Mouse (Mus musculus) myocyte (in vitro differentiated cells): Measurements from ENCODE around the gene Usp2. TPM values are rescaled to one million over a fixed set of nuclear protein-coding genes. Genes with fewer than 3 reads are reported as not detected.

Experiments used
- H3K27me3 ChIP-seq: one replicate; pipeline ENCODE4 v1.6.1; 2011; ENCODE audit not compliant: control insufficient read depth, insufficient read depth, insufficient read length
- H3K36me3 ChIP-seq: one replicate; pipeline ENCODE4 v1.6.1; 2011; ENCODE audit not compliant: control insufficient read depth, insufficient read depth
- H3K4me2 ChIP-seq: one replicate; pipeline ENCODE4 v1.6.1; 2011; ENCODE audit warnings: low read depth, control low read depth
- H3K4me3 ChIP-seq: one replicate; pipeline ENCODE4 v1.5.1; 2011; ENCODE audit warnings: mild to moderate bottlenecking, control low read depth, moderate library complexity
- H3K79me2 ChIP-seq: one replicate; pipeline ENCODE4 v1.6.1; 2011; ENCODE audit not compliant: control insufficient read depth, insufficient read depth
- H3ac ChIP-seq: one replicate; pipeline ENCODE4 v1.6.1; 2011; ENCODE audit not compliant: control insufficient read depth, insufficient read length
- CEBPB ChIP-seq: IDR thresholded peaks from 2 replicates; pipeline ENCODE4 v1.6.1; 2011; ENCODE audit warnings: mild to moderate bottlenecking, moderate library complexity; ENCODE audit not compliant: poor library complexity, insufficient read depth, severe bottlenecking
- E2F4 ChIP-seq: IDR thresholded peaks from one replicate; pipeline ENCODE4 v1.6.1; 2011; ENCODE audit warnings: mild to moderate bottlenecking, control low read depth, moderate library complexity; ENCODE audit not compliant: insufficient read depth
- MAX ChIP-seq: IDR thresholded peaks from one replicate; pipeline ENCODE4 v1.6.1; 2011; ENCODE audit warnings: low read depth, mild to moderate bottlenecking, control low read depth
- MYOD1 ChIP-seq, 3 experiments: IDR thresholded peaks; one replicate each; pipeline ENCODE4 v1.6.1; 2011; ENCODE audit warnings: control low read depth in 2 of 3, low read depth in 2 of 3, mild to moderate bottlenecking in 2 of 3, moderate library complexity in 1 of 3; ENCODE audit not compliant: insufficient read length in 2 of 3, control insufficient read depth in 1 of 3
- MYOG ChIP-seq, 3 experiments: IDR thresholded peaks; one replicate each; pipeline ENCODE4 v1.6.1; 2011; ENCODE audit warnings: control low read depth in 2 of 3, low read depth in 2 of 3, mild to moderate bottlenecking in 2 of 3; ENCODE audit not compliant: insufficient read length in 2 of 3, control insufficient read depth in 1 of 3, insufficient read depth in 1 of 3
- POLR2A ChIP-seq: IDR thresholded peaks from one replicate; pipeline ENCODE4 v1.6.1; 2011; ENCODE audit warnings: low read depth, mild to moderate bottlenecking, control low read depth, moderate library complexity; ENCODE audit not compliant: insufficient read length
- POLR2AphosphoS2 ChIP-seq: IDR thresholded peaks from one replicate; pipeline ENCODE4 v1.6.1; 2011; ENCODE audit warnings: low read depth, control low read depth; ENCODE audit not compliant: insufficient read length
- REST ChIP-seq: IDR thresholded peaks from one replicate; pipeline ENCODE4 v1.6.1; 2011; ENCODE audit warnings: mild to moderate bottlenecking, control low read depth, moderate library complexity; ENCODE audit not compliant: insufficient read depth, insufficient read length
- SRF ChIP-seq: IDR thresholded peaks from one replicate; pipeline ENCODE4 v1.6.1; 2011; ENCODE audit warnings: low read depth; ENCODE audit not compliant: control insufficient read depth, insufficient read length
- TCF12 ChIP-seq: IDR thresholded peaks from one replicate; pipeline ENCODE4 v1.6.1; 2011; ENCODE audit warnings: mild to moderate bottlenecking, control low read depth; ENCODE audit not compliant: poor library complexity, insufficient read depth, severe bottlenecking
- TCF3 ChIP-seq: IDR thresholded peaks from one replicate; pipeline ENCODE4 v1.6.1; 2011; ENCODE audit warnings: low read depth, control low read depth; ENCODE audit not compliant: insufficient read length
- USF1 ChIP-seq: IDR thresholded peaks from one replicate; pipeline ENCODE4 v1.6.1; 2011; ENCODE audit warnings: low read depth, mild to moderate bottlenecking, control low read depth, moderate library complexity
- polyA plus RNA-seq: library from polyadenylated mRNA; unstranded; fragments of >200 nt; fragmentation: generic; extraction: Trizol; gene quantifications from one replicate; pipeline ENCODE4 v1.2.1, GENCODE M21; 2012; ENCODE audit warnings: missing spikeins

The Usp2 gene
- polyA plus RNA-seq = 17.0 TPM

- no peaks in the 10 kb centered on the region for H3K27me3 ChIP-seq
- H3K4me3 ChIP-seq = peak within 1 kb of the TSS; percentile 27
- H3K79me2 ChIP-seq = no peaks in the 10 kb centered on the region
- H3K36me3 ChIP-seq = no peaks in the 10 kb centered on the region
- TF ChIP-seq USF1 = peak; percentile 89
- no peak for TF ChIP-seq E2F4
- no peak for TF ChIP-seq TCF3
- peak; percentile 80 for TF ChIP-seq POLR2A
- peak; percentile 94 for TF ChIP-seq MAX
- TF ChIP-seq POLR2AphosphoS2 = peak; percentile 63
- peak in 1 of 3 experiments; percentile 10 for TF ChIP-seq MYOD1 (IDR thresholded peaks at IDR 0.05; ENCODE audit: control insufficient read depth in 1 of 3, insufficient read length in 2 of 3, low read depth in 2 of 3)
- TF ChIP-seq REST = no peak
- TF ChIP-seq CEBPB = peak; percentile 55; the same call in 1 of the 2 replicates
- no peak for TF ChIP-seq SRF
- no peak for TF ChIP-seq TCF12
- peak within 1 kb of the TSS; percentile 84 for H3K4me2 ChIP-seq
- H3ac ChIP-seq = peak within 1 kb of the TSS; percentile 0
Measured at GRCm38 (mm10) chr9:44066785-44067225, at the start of gene Usp2. Gene Usp2, plus strand, starts transcription at chr9:44067021.

GRCm38 (mm10) chr9:44017846-44018245 is 49.0 kb upstream of the Usp2 start:
- Histone ChIP-seq H3K4me3 (no peak overlapping the region), H3K79me2 (no peaks in the 10 kb centered on the region), H3K36me3 (no peaks in the 10 kb centered on the region), H3K27me3 (no peaks in the 10 kb centered on the region), H3ac (no peak overlapping the region), H3K4me2 (no peak overlapping the region)
- TF ChIP-seq TCF12 (no peak), POLR2A (no peak), POLR2AphosphoS2 (no peak), SRF (no peak), TCF3 (no peak), E2F4 (no peak), REST (no peak)

GRCm38 (mm10) chr9:44020001-44020400 is 46.8 kb upstream of the Usp2 start:
- no peak overlapping the region for H3ac ChIP-seq
- H3K4me3 ChIP-seq = no peak overlapping the region
- H3K4me2 ChIP-seq = no peak overlapping the region
- no peaks in the 10 kb centered on the region for H3K27me3 ChIP-seq
- no peaks in the 10 kb centered on the region for H3K36me3 ChIP-seq
- TF ChIP-seq CEBPB = no peak
- no peak for TF ChIP-seq TCF3
- no peak for TF ChIP-seq SRF
- TF ChIP-seq USF1 = no peak
- TF ChIP-seq E2F4 = no peak
- no peak for TF ChIP-seq MYOD1 (IDR thresholded peaks at IDR 0.05; ENCODE audit: control insufficient read depth in 1 of 3, insufficient read length in 2 of 3, low read depth in 2 of 3)
- TF ChIP-seq POLR2AphosphoS2 = no peak
- TF ChIP-seq MYOG (IDR thresholded peaks at IDR 0.05; ENCODE audit: control insufficient read depth in 1 of 3, insufficient read depth in 1 of 3, insufficient read length in 2 of 3, low read depth in 2 of 3) = no peak
- TF ChIP-seq MAX = no peak
- no peaks in the 10 kb centered on the region for H3K79me2 ChIP-seq

GRCm38 (mm10) chr9:44022100-44022847 is 44.5 kb upstream of the Usp2 start:
- Histone ChIP-seq H3K4me2 (no peak overlapping the region), H3K27me3 (no peaks in the 10 kb centered on the region), H3K79me2 (no peaks in the 10 kb centered on the region), H3ac (no peak overlapping the region), H3K4me3 (no peak overlapping the region), H3K36me3 (no peaks in the 10 kb centered on the region)
- TF ChIP-seq POLR2AphosphoS2 (no peak), USF1 (no peak), TCF12 (no peak), MYOG (IDR thresholded peaks at IDR 0.05; ENCODE audit: control insufficient read depth in 1 of 3, insufficient read depth in 1 of 3, insufficient read length in 2 of 3, low read depth in 2 of 3) (no peak), E2F4 (no peak), MYOD1 (IDR thresholded peaks at IDR 0.05; ENCODE audit: control insufficient read depth in 1 of 3, insufficient read length in 2 of 3, low read depth in 2 of 3) (no peak), POLR2A (no peak), REST (no peak), TCF3 (no peak), MAX (no peak)

- no peaks in the 10 kb centered on the region for H3K27me3 ChIP-seq
- H3K79me2 ChIP-seq = no peaks in the 10 kb centered on the region
- H3ac ChIP-seq = no peak overlapping the region
- H3K4me3 ChIP-seq = no peak overlapping the region
- H3K4me2 ChIP-seq = no peak overlapping the region
- TF ChIP-seq POLR2AphosphoS2 (no peak), TCF3 (no peak), MYOG (IDR thresholded peaks at IDR 0.05; ENCODE audit: control insufficient read depth in 1 of 3, insufficient read depth in 1 of 3, insufficient read length in 2 of 3, low read depth in 2 of 3) (no peak), MYOD1 (IDR thresholded peaks at IDR 0.05; ENCODE audit: control insufficient read depth in 1 of 3, insufficient read length in 2 of 3, low read depth in 2 of 3) (no peak), POLR2A (no peak), TCF12 (no peak), REST (no peak)
- no peaks in the 10 kb centered on the region for H3K36me3 ChIP-seq
Measured at GRCm38 (mm10) chr9:44024096-44024495, 42.7 kb upstream of the Usp2 start.
